Mouse (Mus musculus) MEL (cell line): ENCODE measurements around the gene D630003M21Rik. TPM values are rescaled to one million over a fixed set of nuclear protein-coding genes. Genes with fewer than 3 reads are reported as not detected.

Experiments
- DNase-seq: peaks from one replicate; pipeline ENCODE4 v3.0.0; 2011; ENCODE audit warnings: low read depth, low spot score
- H3K27ac ChIP-seq: 2 replicates; pipeline ENCODE4 v1.5.1; 2012; ENCODE audit warnings: low read depth, mild to moderate bottlenecking, control low read depth, low read length, moderate library complexity; ENCODE audit not compliant: control insufficient read depth
- H3K27me3 ChIP-seq, 2 experiments: fragments of 150-350 bp in 1 of 2; sonication (generic) in 1 of 2; 2 replicates each; pipeline ENCODE4 v1.6.1; 2012; ENCODE audit warnings: low read length in 2 of 2, mild to moderate bottlenecking in 2 of 2, improper control_type of control experiment in 1 of 2, moderate library complexity in 1 of 2; ENCODE audit not compliant: insufficient read depth in 2 of 2, control insufficient read depth in 1 of 2
- H3K36me3 ChIP-seq, 2 experiments: 2 replicates each; pipeline ENCODE4 v1.6.1; 2012 to 2014; ENCODE audit warnings: low read length in 2 of 2, improper control_type of control experiment in 1 of 2, inconsistent platforms in 1 of 2, mild to moderate bottlenecking in 1 of 2; ENCODE audit not compliant: insufficient read depth in 2 of 2, control insufficient read depth in 1 of 2
- H3K4me1 ChIP-seq, 2 experiments: fragments of 150-350 bp in 1 of 2; sonication (generic) in 1 of 2; 2 replicates each; pipeline ENCODE4 v1.6.1; 2012; ENCODE audit warnings: low read length in 2 of 2, improper control_type of control experiment in 1 of 2, mild to moderate bottlenecking in 1 of 2; ENCODE audit not compliant: insufficient read depth in 2 of 2, control insufficient read depth in 1 of 2
- H3K4me3 ChIP-seq, 2 experiments: fragments of 150-350 bp in 1 of 2; sonication (generic) in 1 of 2; 2 replicates each; pipeline ENCODE4 v1.5.1; 2012; ENCODE audit warnings: low read depth in 2 of 2, low read length in 2 of 2, mild to moderate bottlenecking in 2 of 2, moderate library complexity in 2 of 2, control low read depth in 1 of 2, improper control_type of control experiment in 1 of 2; ENCODE audit not compliant: control insufficient read depth in 1 of 2, insufficient read depth in 1 of 2
- H3K79me2 ChIP-seq: 2 replicates; pipeline ENCODE4 v1.6.1; 2012; ENCODE audit warnings: mild to moderate bottlenecking, low read length, moderate library complexity; ENCODE audit not compliant: control insufficient read depth, poor library complexity, insufficient read depth
- H3K9ac ChIP-seq: 2 replicates; pipeline ENCODE4 v1.6.1; 2012; ENCODE audit warnings: low read depth, mild to moderate bottlenecking, control low read depth, low read length, moderate library complexity; ENCODE audit not compliant: control insufficient read depth, poor library complexity, severe bottlenecking
- H3K9me3 ChIP-seq: fragments of 150-350 bp; sonication (generic); replicated peaks from 2 replicates; pipeline ENCODE4 v1.6.1; 2012; ENCODE audit warnings: mild to moderate bottlenecking, low read length, improper control_type of control experiment, moderate library complexity; ENCODE audit not compliant: insufficient read depth
- CHD1 ChIP-seq: IDR thresholded peaks from 2 replicates; pipeline ENCODE4 v1.6.1; 2012; ENCODE audit warnings: low read depth, mild to moderate bottlenecking, inconsistent platforms, low read length, improper control_type of control experiment
- CHD2 ChIP-seq: IDR thresholded peaks from 2 replicates; pipeline ENCODE4 v1.6.1; 2011; ENCODE audit warnings: low read length, improper control_type of control experiment
- CTCF ChIP-seq, 3 experiments: IDR thresholded peaks in 2 of 3; conservative IDR thresholded peaks in 1 of 3; 2 replicates each; pipeline ENCODE4 v1.5.1; 2011 to 2012; ENCODE audit warnings: low read length in 3 of 3, low read depth in 2 of 3, mild to moderate bottlenecking in 2 of 3, improper control_type of control experiment in 1 of 3, inconsistent platforms in 1 of 3, mixed read lengths in 1 of 3, moderate library complexity in 1 of 3; ENCODE audit not compliant: control insufficient read depth in 1 of 3, insufficient read depth in 1 of 3, poor library complexity in 1 of 3, severe bottlenecking in 1 of 3
- E2F4 ChIP-seq: IDR thresholded peaks from 2 replicates; pipeline ENCODE4 v1.6.1; 2011; ENCODE audit warnings: low read depth, low read length, improper control_type of control experiment, borderline replicate concordance
- ELF1 ChIP-seq: IDR thresholded peaks from 2 replicates; pipeline ENCODE4 v1.6.1; 2014; ENCODE audit warnings: low read depth, mild to moderate bottlenecking, inconsistent platforms, low read length, improper control_type of control experiment, moderate library complexity
- EP300 ChIP-seq, 2 experiments: IDR thresholded peaks; 2 replicates each; pipeline ENCODE4 v1.6.1; 2011; ENCODE audit warnings: improper control_type of control experiment in 2 of 2, low read length in 2 of 2, low read depth in 1 of 2, mild to moderate bottlenecking in 1 of 2
- ETS1 ChIP-seq: IDR thresholded peaks from 2 replicates; pipeline ENCODE4 v1.6.1; 2012; ENCODE audit warnings: low read depth, mild to moderate bottlenecking, inconsistent platforms, low read length, improper control_type of control experiment, moderate library complexity
- MAFK ChIP-seq: IDR thresholded peaks from 2 replicates; pipeline ENCODE4 v1.6.1; 2011; ENCODE audit warnings: low read depth, mild to moderate bottlenecking, low read length, improper control_type of control experiment, borderline replicate concordance
- MAX ChIP-seq: IDR thresholded peaks from 2 replicates; pipeline ENCODE4 v1.6.1; 2011; ENCODE audit warnings: low read length, improper control_type of control experiment
- MXI1 ChIP-seq: IDR thresholded peaks from 2 replicates; pipeline ENCODE4 v1.6.1; 2011; ENCODE audit warnings: mild to moderate bottlenecking, low read depth, low read length, improper control_type of control experiment
- MYB ChIP-seq: IDR thresholded peaks from 2 replicates; pipeline ENCODE4 v1.6.1; 2011; ENCODE audit warnings: mild to moderate bottlenecking, low read depth, low read length, improper control_type of control experiment
- POLR2A ChIP-seq, 2 experiments: IDR thresholded peaks; 2 replicates each; pipeline ENCODE4 v1.6.1; 2011 to 2012; ENCODE audit warnings: low read length in 2 of 2, mild to moderate bottlenecking in 2 of 2, control low read depth in 1 of 2, improper control_type of control experiment in 1 of 2, low read depth in 1 of 2, moderate library complexity in 1 of 2; ENCODE audit not compliant: control insufficient read depth in 1 of 2, insufficient read depth in 1 of 2, poor library complexity in 1 of 2
- POLR2AphosphoS2 ChIP-seq: IDR thresholded peaks from 2 replicates; pipeline ENCODE4 v1.6.1; 2011; ENCODE audit warnings: low read length, improper control_type of control experiment
- POLR2AphosphoS5 ChIP-seq: IDR thresholded peaks from 2 replicates; pipeline ENCODE4 v1.6.1; 2012; ENCODE audit warnings: low read depth, borderline replicate concordance, mild to moderate bottlenecking, inconsistent platforms, low read length, moderate library complexity, mixed read lengths
- RAD21 ChIP-seq: IDR thresholded peaks from 2 replicates; pipeline ENCODE4 v1.6.1; 2011; ENCODE audit warnings: mild to moderate bottlenecking, low read depth, low read length, improper control_type of control experiment
- SMC3 ChIP-seq: IDR thresholded peaks from 2 replicates; pipeline ENCODE4 v1.6.1; 2011; ENCODE audit warnings: low read depth, low read length, improper control_type of control experiment
- TAL1 ChIP-seq: IDR thresholded peaks from 2 replicates; pipeline ENCODE4 v1.6.1; 2012; ENCODE audit warnings: mild to moderate bottlenecking, inconsistent platforms, low read length, moderate library complexity, mixed read lengths
- USF2 ChIP-seq, 2 experiments: IDR thresholded peaks; 2 replicates each; pipeline ENCODE4 v1.6.1; 2011 to 2012; ENCODE audit warnings: improper control_type of control experiment in 2 of 2, low read length in 2 of 2, borderline replicate concordance in 1 of 2, inconsistent platforms in 1 of 2, low read depth in 1 of 2, mild to moderate bottlenecking in 1 of 2; ENCODE audit not compliant: insufficient read depth in 1 of 2
- ZC3H11A ChIP-seq: IDR thresholded peaks from 2 replicates; pipeline ENCODE4 v1.6.1; 2012; ENCODE audit warnings: low read depth, mild to moderate bottlenecking, inconsistent platforms, low read length, improper control_type of control experiment
- ZKSCAN1 ChIP-seq: IDR thresholded peaks from 2 replicates; pipeline ENCODE4 v1.6.1; 2012; ENCODE audit warnings: low read depth, mild to moderate bottlenecking, inconsistent platforms, low read length, improper control_type of control experiment, moderate library complexity
- ZNF384 ChIP-seq: IDR thresholded peaks from 2 replicates; pipeline ENCODE4 v1.6.1; 2012; ENCODE audit warnings: low read depth, mild to moderate bottlenecking, inconsistent platforms, low read length, improper control_type of control experiment
- polyA plus RNA-seq, 2 experiments: library from polyadenylated mRNA; stranded (reverse) in 1 of 2; unstranded in 1 of 2; fragments of >175 nt in 1 of 2; fragments of >200 nt in 1 of 2; gene quantifications; 2 replicates each; pipeline versions ENCODE4 v1.2.1 to v1.2.4; 2012; ENCODE audit warnings: low replicate concordance in 2 of 2, low read depth in 1 of 2; ENCODE audit not compliant: insufficient read length in 2 of 2, insufficient read depth in 1 of 2, missing spikeins in 1 of 2
- total RNA-seq: library from RNA; depleted of rRNA; stranded (reverse); fragments of 300-350 nt; gene quantifications from 2 replicates; pipeline ENCODE4 v1.2.3, GENCODE M21; 2012

D630003M21Rik gene
- total and polyA plus RNA-seq, 3 experiments, result 0.10 TPM; not detected in 2

- Histone ChIP-seq H3K4me1 (no peaks in the 10 kb centered on the region), H3K27me3 (peaks cover 0 to 8% of the 10 kb centered on the region in 2 experiments; a peak in 1 of 4 replicates)
- no peak for TF ChIP-seq SMC3
- TF ChIP-seq ETS1, result no peak
- no peak for TF ChIP-seq CHD1
- no peak for TF ChIP-seq ZC3H11A
- no peak for TF ChIP-seq POLR2AphosphoS2
- TF ChIP-seq TAL1, result no peak
- TF ChIP-seq CHD2, result no peak
- no peak for TF ChIP-seq MYB
- no peak for TF ChIP-seq POLR2A (IDR thresholded peaks at IDR 0.05; ENCODE audit: control insufficient read depth in 1 of 2, insufficient read depth in 1 of 2, low read depth in 1 of 2, low read length in 2 of 2, poor library complexity in 1 of 2)
Observed at GRCm38 (mm10) chr2:158210958-158211357, 18.1 kb downstream of the D630003M21Rik start.

DNA sequence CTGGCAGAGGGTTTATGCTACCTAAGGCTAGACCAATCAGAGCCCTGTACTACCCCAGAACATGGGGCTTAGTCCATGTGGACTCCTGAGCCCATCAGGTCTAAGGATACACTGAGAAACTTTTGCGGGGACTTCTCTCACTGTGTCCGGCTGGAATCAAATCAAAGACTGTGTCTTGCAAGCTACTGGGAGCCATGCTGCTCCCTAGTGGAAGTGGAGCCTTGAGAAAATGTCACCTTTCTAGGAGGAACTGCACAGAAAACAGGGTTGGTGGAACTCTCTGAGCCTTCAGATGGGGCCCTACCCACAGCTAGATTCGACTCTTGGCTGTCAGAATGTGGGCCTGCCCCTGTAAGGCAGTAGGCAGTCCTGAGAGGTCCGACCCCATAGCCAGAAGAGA, 18.5 kb downstream of the D630003M21Rik start:
- H3K9ac ChIP-seq, result no peak overlapping the region
- DNase-seq, result peak; percentile 74
- no peaks in the 10 kb centered on the region for H3K79me2 ChIP-seq
- H3K36me3 ChIP-seq, result no peaks in the 10 kb centered on the region
- H3K27ac ChIP-seq, result no peak overlapping the region
- no peaks in the 10 kb centered on the region for H3K4me1 ChIP-seq
- peaks cover 0 to 5% of the 10 kb centered on the region in 2 experiments; a peak in 1 of 4 replicates for H3K27me3 ChIP-seq
- H3K4me3 ChIP-seq, result no peak overlapping the region
- TF ChIP-seq CTCF (IDR thresholded peaks at IDR 0.05 in 2 of 3, conservative IDR thresholded peaks at IDR 0.05 in 1 of 3; ENCODE audit: control insufficient read depth in 1 of 3, insufficient read depth in 1 of 3, low read depth in 2 of 3, low read length in 3 of 3, poor library complexity in 1 of 3, severe bottlenecking in 1 of 3) (peak; percentile 62 to 72 (median 69)), ELF1 (no peak), RAD21 (peak; percentile 35), MAFK (no peak), E2F4 (no peak), SMC3 (peak; percentile 28; the same call in 1 of the 2 replicates), POLR2AphosphoS5 (no peak)
- H3K9me3 ChIP-seq, result no peaks in the 10 kb centered on the region

More at GRCm38 (mm10) chr2:158210958-158211357, 18.1 kb downstream of the D630003M21Rik start:
- DNase-seq, result no peak
- Histone ChIP-seq H3K4me3 (no peak overlapping the region), H3K79me2 (no peaks in the 10 kb centered on the region), H3K36me3 (no peaks in the 10 kb centered on the region), H3K27ac (no peak overlapping the region), H3K9me3 (no peaks in the 10 kb centered on the region), H3K9ac (no peak overlapping the region)

GRCm38 (mm10) chr2:158209776-158210175, 19.2 kb downstream of the D630003M21Rik start:
- TF ChIP-seq MXI1 (no peak), ZKSCAN1 (no peak), CHD1 (no peak), EP300 (IDR thresholded peaks at IDR 0.05; ENCODE audit: low read depth in 1 of 2, low read length in 2 of 2) (no peak), ZNF384 (no peak), MAX (no peak), USF2 (IDR thresholded peaks at IDR 0.05; ENCODE audit: borderline replicate concordance in 1 of 2, insufficient read depth in 1 of 2, low read depth in 1 of 2, low read length in 2 of 2) (no peak)
- TF ChIP-seq, all 39 proteins: peak for 0
- Histone ChIP-seq H3K36me3 (no peaks in the 10 kb centered on the region), H3K27ac (no peak overlapping the region), H3K9ac (no peak overlapping the region), H3K4me1 (no peaks in the 10 kb centered on the region), H3K79me2 (no peaks in the 10 kb centered on the region), H3K4me3 (no peak overlapping the region), H3K9me3 (no peaks in the 10 kb centered on the region), H3K27me3 (peaks cover 0 to 2% of the 10 kb centered on the region in 2 experiments; a peak in 1 of 4 replicates)
- DNase-seq, result no peak
